Mouse (Mus musculus): Measurements from ENCODE around the gene Ncaph2. TPM values are rescaled to one million over a fixed set of nuclear protein-coding genes. Genes with fewer than 3 reads are reported as not detected.

Ncaph2 gene
- polyA plus RNA-seq, 1 experiment from 2014 or later = 188 TPM

- H3K27ac ChIP-seq = no peak within 1 kb of the TSS
- H3K9me3 ChIP-seq = no peaks in the 10 kb centered on the region
- no peaks in the 10 kb centered on the region for H3K4me1 ChIP-seq
- ATAC-seq (ENCODE audit: insufficient number of reproducible peaks, insufficient read depth, low FRiP score, low TSS enrichment, low read depth) = no peak
- peaks cover 33% of the 10 kb centered on the region for H3K27me3 ChIP-seq
- no peak within 1 kb of the TSS for H3K4me2 ChIP-seq
- WGBS = 82% methylated on average over 7 of the region's 7 CpGs
- H3K9ac ChIP-seq = no peak within 1 kb of the TSS
- no peak within 1 kb of the TSS for H3K4me3 ChIP-seq
- no peaks in the 10 kb centered on the region for H3K36me3 ChIP-seq
These were observed 29.1 kb downstream of the Ncaph2 start, which contains the start of gene Klhdc7b for GRCm38 (mm10) chr15:89384617-89385016. TSS of gene Klhdc7b (plus strand) at chr15:89384917.

GRCm38 (mm10) chr15:89387127-89387526 lies 31.6 kb downstream of the Ncaph2 start:
- Histone ChIP-seq H3K4me2 (no peak overlapping the region), H3K27me3 (peaks cover 17% of the 10 kb centered on the region; the same call in 1 of the 2 replicates), H3K27ac (no peak overlapping the region), H3K9ac (no peak overlapping the region), H3K9me3 (no peaks in the 10 kb centered on the region), H3K4me3 (no peak overlapping the region), H3K36me3 (no peaks in the 10 kb centered on the region), H3K4me1 (no peaks in the 10 kb centered on the region)
- 36% methylated on average over 12 of the region's 12 CpGs for WGBS
- no peak for ATAC-seq (ENCODE audit: insufficient number of reproducible peaks, insufficient read depth, low FRiP score, low TSS enrichment, low read depth)

DNA sequence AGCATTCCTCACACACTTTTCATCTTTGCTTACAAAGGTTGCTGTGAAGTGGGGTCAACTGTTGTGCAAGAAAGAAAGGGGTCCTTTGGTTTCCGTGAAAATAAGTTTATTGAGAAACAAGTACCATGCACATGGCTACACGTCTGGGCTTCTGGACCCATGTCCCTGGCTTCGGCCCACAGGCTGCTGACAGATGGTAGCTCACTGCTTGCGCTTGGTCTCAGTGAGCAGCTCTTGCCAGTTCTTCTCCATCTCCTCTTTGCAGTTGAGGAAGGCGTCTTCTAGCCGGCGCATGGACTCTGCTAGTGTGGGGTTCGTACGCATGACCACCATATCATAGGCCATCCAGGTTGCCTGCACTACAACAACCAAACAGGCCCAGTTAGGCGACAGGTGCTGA lies 34.6 kb downstream of the Ncaph2 start:
- Histone ChIP-seq H3K27ac (no peak overlapping the region), H3K27me3 (0 out of 2 replicates have a peak, but pooled peaks cover 10% of the 10 kb centered on the region), H3K9me3 (no peaks in the 10 kb centered on the region), H3K9ac (no peak overlapping the region), H3K4me1 (no peaks in the 10 kb centered on the region), H3K36me3 (no peaks in the 10 kb centered on the region), H3K4me2 (no peak overlapping the region), H3K4me3 (no peak overlapping the region)
- WGBS = 90% methylated on average over 10 of the region's 10 CpGs
- ATAC-seq (ENCODE audit: insufficient number of reproducible peaks, insufficient read depth, low FRiP score, low TSS enrichment, low read depth) = no peak

DNA sequence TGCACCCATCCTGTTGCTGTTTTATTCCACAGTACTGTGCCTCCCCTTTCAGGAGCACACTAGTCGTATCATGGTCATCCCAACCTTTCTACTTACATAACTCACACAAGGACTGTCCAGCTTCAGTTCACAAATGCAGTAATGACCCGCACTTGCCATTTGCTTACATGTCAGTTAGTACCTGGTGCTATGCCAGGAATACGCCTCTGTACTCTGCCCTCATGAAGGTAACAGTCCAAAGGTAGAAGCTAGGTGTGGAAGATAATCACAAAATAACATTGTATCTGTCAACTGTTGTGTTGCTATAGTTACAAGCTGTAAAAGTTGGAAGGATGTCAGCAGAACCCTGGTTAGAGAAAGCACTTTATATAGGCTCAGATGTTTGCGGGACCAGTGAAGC lies 41.4 kb downstream of the Ncaph2 start:
- Histone ChIP-seq H3K27me3 (no peaks in the 10 kb centered on the region), H3K4me3 (no peak overlapping the region), H3K27ac (no peak overlapping the region), H3K9ac (no peak overlapping the region), H3K4me1 (no peaks in the 10 kb centered on the region), H3K9me3 (no peaks in the 10 kb centered on the region), H3K36me3 (no peaks in the 10 kb centered on the region), H3K4me2 (no peak overlapping the region)
- 87% methylated on average over 4 of the region's 4 CpGs for WGBS
- ATAC-seq (ENCODE audit: insufficient number of reproducible peaks, insufficient read depth, low FRiP score, low TSS enrichment, low read depth) = no peak

DNA sequence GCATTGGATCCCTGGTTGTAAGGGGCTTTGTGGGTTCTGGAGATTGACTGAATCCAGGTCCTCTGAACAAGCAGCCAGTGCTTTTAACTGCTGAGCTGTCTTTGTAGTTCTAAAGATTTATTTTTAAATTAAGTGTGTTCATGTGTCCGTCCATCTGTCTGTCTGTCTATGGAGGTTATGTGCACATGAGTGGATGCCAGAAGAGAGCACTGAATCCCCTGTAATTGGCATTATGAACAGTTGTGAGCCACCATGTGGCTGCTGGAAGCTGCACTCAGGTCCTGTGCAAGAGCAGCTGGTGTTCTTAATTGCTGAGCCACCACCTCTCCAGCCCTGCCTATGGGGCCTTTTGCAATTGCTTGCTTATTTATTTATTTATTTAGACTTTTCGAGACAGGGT lies 42.6 kb downstream of the Ncaph2 start:
- H3K4me2 ChIP-seq = no peak overlapping the region
- 84% methylated on average over 2 of the region's 2 CpGs for WGBS
- H3K27ac ChIP-seq = no peak overlapping the region
- no peaks in the 10 kb centered on the region for H3K4me1 ChIP-seq
- no peaks in the 10 kb centered on the region for H3K9me3 ChIP-seq
- ATAC-seq (ENCODE audit: insufficient number of reproducible peaks, insufficient read depth, low FRiP score, low TSS enrichment, low read depth) = no peak
- H3K27me3 ChIP-seq = no peaks in the 10 kb centered on the region
- H3K36me3 ChIP-seq = no peaks in the 10 kb centered on the region
- no peak overlapping the region for H3K4me3 ChIP-seq
- no peak overlapping the region for H3K9ac ChIP-seq

- H3K9me3 ChIP-seq = no peaks in the 10 kb centered on the region
- WGBS = 47% methylated on average over 1 of the region's 1 CpGs
- H3K4me1 ChIP-seq = no peaks in the 10 kb centered on the region
- ATAC-seq (ENCODE audit: insufficient number of reproducible peaks, insufficient read depth, low FRiP score, low TSS enrichment, low read depth) = no peak
- no peak overlapping the region for H3K27ac ChIP-seq
- H3K4me2 ChIP-seq = no peak overlapping the region
- no peak overlapping the region for H3K9ac ChIP-seq
- H3K4me3 ChIP-seq = no peak overlapping the region
- no peaks in the 10 kb centered on the region for H3K36me3 ChIP-seq
- no peaks in the 10 kb centered on the region for H3K27me3 ChIP-seq
These were observed 44.2 kb downstream of the Ncaph2 start for GRCm38 (mm10) chr15:89399716-89400115.

DNA sequence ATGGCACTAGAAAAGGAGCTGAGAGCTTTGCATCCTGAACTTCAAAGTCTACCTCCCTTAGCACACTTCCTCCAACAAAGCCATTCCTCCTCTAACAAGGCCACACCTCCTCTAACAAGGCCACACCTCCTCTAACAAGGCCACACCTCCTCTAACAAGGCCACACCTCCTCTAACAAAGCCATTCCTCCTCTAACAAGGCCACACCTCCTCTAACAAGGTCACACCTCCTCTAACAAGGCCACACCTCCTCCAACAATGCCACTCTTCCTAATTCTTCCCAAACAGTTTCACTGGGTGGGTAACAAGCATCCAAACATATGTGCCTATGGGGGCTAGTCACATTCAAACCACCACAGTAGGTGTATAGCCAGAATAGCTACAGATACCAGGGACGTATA lies 47.0 kb downstream of the Ncaph2 start:
- Histone ChIP-seq H3K9me3 (0 out of 2 replicates have a peak, but pooled peaks cover 5% of the 10 kb centered on the region), H3K4me3 (no peak overlapping the region), H3K9ac (no peak overlapping the region), H3K4me2 (no peak overlapping the region), H3K27me3 (no peaks in the 10 kb centered on the region), H3K4me1 (no peaks in the 10 kb centered on the region), H3K36me3 (no peaks in the 10 kb centered on the region), H3K27ac (no peak overlapping the region)
- no peak for ATAC-seq (ENCODE audit: insufficient number of reproducible peaks, insufficient read depth, low FRiP score, low TSS enrichment, low read depth)
- WGBS = 92% methylated on average over 1 of the region's 1 CpGs

DNA sequence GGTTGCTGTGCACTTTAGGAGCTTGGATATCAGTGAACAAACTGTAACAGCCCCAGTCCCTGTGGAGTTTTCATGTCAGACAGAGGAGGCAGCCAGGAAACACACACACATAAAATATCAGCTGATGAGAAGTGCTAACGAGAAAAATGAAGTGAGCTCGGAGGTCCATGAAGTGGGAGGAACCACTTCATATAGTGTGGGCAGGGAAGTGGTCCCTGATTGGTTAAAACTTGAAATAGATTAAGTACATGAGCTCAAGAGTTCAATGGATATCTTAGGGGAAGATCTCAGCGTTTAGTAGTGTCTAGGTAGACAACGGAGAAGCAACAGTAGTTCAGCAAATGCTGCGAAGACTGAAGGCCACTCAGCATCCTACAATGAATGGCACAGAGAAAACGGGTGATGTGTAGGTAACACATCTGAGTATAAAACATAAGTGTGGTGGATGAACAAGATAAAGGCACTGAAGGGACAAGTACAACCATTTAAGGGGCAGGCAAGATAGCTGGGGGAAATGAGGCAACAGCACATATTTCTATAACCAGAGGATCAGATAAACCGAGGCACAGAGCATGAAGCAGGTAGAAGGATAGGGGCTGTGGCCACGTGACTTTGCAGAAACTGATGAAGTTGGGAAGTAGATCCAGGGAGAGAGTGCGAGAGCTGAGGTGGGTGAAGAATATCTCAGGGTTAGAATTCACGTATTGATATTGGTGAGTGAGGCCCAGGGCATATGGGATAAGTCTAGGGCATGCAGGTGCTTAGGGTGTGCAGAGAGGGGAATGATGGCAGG lies 49.5 kb downstream of the Ncaph2 start:
- H3K27ac ChIP-seq = no peak overlapping the region
- H3K4me1 ChIP-seq = no peaks in the 10 kb centered on the region
- no peak for ATAC-seq (ENCODE audit: insufficient number of reproducible peaks, insufficient read depth, low FRiP score, low TSS enrichment, low read depth)
- no peaks in the 10 kb centered on the region for H3K27me3 ChIP-seq
- no peak overlapping the region for H3K4me2 ChIP-seq
- no peak overlapping the region for H3K9ac ChIP-seq
- H3K4me3 ChIP-seq = no peak overlapping the region
- no peaks in the 10 kb centered on the region for H3K36me3 ChIP-seq
- 81% methylated on average over 10 of the region's 10 CpGs for WGBS
- H3K9me3 ChIP-seq = peaks cover 9% of the 10 kb centered on the region; the same call in 1 of the 2 replicates

DNA sequence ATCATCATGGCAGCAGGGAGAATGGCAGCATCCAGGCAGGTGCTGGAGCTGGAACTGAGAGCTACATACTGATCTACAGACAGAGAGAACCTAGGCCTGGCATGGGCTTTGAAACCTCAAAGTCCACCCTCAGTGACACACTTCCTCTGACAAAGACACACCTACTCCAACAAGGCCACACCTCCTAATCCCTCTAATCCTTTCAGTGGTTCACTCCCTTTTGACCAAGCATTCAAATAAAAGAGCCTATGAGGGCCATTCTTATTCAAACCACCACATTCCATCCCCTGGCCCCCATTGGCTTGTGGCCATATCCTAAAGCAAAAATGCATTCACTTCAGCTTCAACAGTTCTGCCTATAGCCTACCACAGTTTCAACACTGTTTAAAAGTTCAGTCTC lies 51.2 kb downstream of the Ncaph2 start:
- Histone ChIP-seq H3K27me3 (no peaks in the 10 kb centered on the region), H3K36me3 (no peaks in the 10 kb centered on the region), H3K4me1 (no peaks in the 10 kb centered on the region), H3K4me3 (no peak overlapping the region), H3K9ac (no peak overlapping the region), H3K9me3 (peaks cover 9% of the 10 kb centered on the region; the same call in 1 of the 2 replicates), H3K27ac (no peak overlapping the region), H3K4me2 (no peak overlapping the region)
- ATAC-seq (ENCODE audit: insufficient number of reproducible peaks, insufficient read depth, low FRiP score, low TSS enrichment, low read depth) = no peak

GRCm38 (mm10) chr15:89410118-89410517 lies 54.6 kb downstream of the Ncaph2 start, which contains the start of gene Syce3:
TSS of gene Syce3 (minus strand) at chr15:89410503.
- Histone ChIP-seq H3K27me3 (no peaks in the 10 kb centered on the region), H3K4me2 (no peak within 1 kb of the TSS), H3K4me3 (no peak within 1 kb of the TSS), H3K4me1 (no peaks in the 10 kb centered on the region), H3K36me3 (no peaks in the 10 kb centered on the region), H3K9ac (no peak within 1 kb of the TSS), H3K27ac (no peak within 1 kb of the TSS), H3K9me3 (peaks cover 9% of the 10 kb centered on the region; the same call in 1 of the 2 replicates)
- 82% methylated on average over 20 of the region's 24 CpGs for WGBS
- ATAC-seq (ENCODE audit: insufficient number of reproducible peaks, insufficient read depth, low FRiP score, low TSS enrichment, low read depth) = 0 out of 2 replicates have a peak, but pooled peaks have one; percentile 52

DNA sequence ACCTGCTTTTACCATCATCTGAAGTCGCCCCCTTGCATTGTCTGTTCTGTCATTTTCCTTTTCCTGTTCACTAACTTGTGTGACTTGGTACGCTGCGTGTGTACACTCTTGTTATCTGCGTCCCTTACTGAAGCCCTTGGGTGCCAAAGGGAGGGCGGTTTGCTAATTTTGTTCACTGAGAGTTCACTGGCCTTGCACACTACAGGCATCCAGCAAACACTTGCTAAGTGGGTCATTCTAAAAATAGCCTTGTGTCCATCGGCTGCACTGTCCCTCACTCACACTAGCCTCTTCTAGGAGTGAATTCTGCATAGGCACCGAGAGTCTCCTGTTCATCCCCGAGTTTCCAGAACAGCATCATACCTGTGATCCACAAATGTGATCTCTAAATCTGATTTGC lies 59.8 kb downstream of the Ncaph2 start:
- 88% methylated on average over 8 of the region's 8 CpGs for WGBS
- Histone ChIP-seq H3K9ac (no peak overlapping the region), H3K4me2 (no peak overlapping the region), H3K9me3 (no peaks in the 10 kb centered on the region), H3K36me3 (peaks cover 12% of the 10 kb centered on the region), H3K27me3 (no peaks in the 10 kb centered on the region), H3K27ac (no peak overlapping the region), H3K4me3 (no peak overlapping the region), H3K4me1 (no peaks in the 10 kb centered on the region)
- ATAC-seq (ENCODE audit: insufficient number of reproducible peaks, insufficient read depth, low FRiP score, low TSS enrichment, low read depth) = no peak

GRCm38 (mm10) chr15:89421938-89422337 lies 66.4 kb downstream of the Ncaph2 start:
- no peak overlapping the region for H3K27ac ChIP-seq
- no peak overlapping the region for H3K9ac ChIP-seq
- peaks cover 39% of the 10 kb centered on the region for H3K36me3 ChIP-seq
- H3K4me3 ChIP-seq = no peak overlapping the region
- no peak overlapping the region for H3K4me2 ChIP-seq
- ATAC-seq (ENCODE audit: insufficient number of reproducible peaks, insufficient read depth, low FRiP score, low TSS enrichment, low read depth) = no peak
- H3K9me3 ChIP-seq = no peaks in the 10 kb centered on the region
- 88% methylated on average over 9 of the region's 9 CpGs for WGBS
- H3K27me3 ChIP-seq = no peaks in the 10 kb centered on the region
- H3K4me1 ChIP-seq = peaks cover 7% of the 10 kb centered on the region; the same call in 1 of the 2 replicates

Measured in embryonic facial prominence, embryonic 13.5 days (tissue).